Mouse (Mus musculus): ENCODE data around the gene Opcml. TPM values are rescaled to one million over a fixed set of nuclear protein-coding genes. Genes with fewer than 3 reads are reported as not detected.

The Opcml gene
- polyA plus RNA-seq, 1 experiment from 2014 or later = 7.6 TPM

DNA sequence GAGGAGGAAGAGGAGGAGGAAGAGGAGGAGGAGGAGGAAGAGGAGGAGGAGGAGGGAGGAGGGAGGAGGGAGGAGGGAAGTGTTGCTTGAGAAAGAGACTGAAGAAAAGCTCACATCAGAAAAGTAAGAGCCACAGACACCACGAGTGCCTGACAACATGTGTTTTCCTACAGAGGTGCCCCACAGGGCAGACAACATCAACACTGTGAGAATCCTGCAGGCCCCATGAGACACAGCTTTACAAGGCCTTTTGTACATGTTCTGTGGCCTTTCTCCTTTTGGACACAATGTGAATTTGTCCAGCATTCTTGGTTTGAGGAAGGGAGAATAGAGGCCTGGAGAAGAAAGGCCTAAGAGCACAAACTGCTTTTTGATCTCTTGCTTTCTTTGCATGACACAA lies 471.4 kb downstream of the Opcml start:
- Histone ChIP-seq H3K9ac (replicated peaks; ENCODE audit: low read depth, low read length) (no peak overlapping the region), H3K9me3 (ENCODE audit: control insufficient read depth, low read depth, low read length) (no peaks in the 10 kb centered on the region), H3K4me3 (ENCODE audit: low read depth, low read length) (no peak overlapping the region), H3K36me3 (ENCODE audit: control insufficient read depth, insufficient read depth, low read length) (no peaks in the 10 kb centered on the region), H3K4me2 (replicated peaks; ENCODE audit: low read depth, low read length) (no peak overlapping the region), H3K27me3 (ENCODE audit: control insufficient read depth, insufficient read depth, low read length) (no peaks in the 10 kb centered on the region), H3K4me1 (ENCODE audit: control insufficient read depth, insufficient read depth, low read length) (no peaks in the 10 kb centered on the region), H3K27ac (ENCODE audit: low read length) (no peak overlapping the region)
- WGBS = 74% methylated on average over 1 of the region's 1 CpGs
- no peak for ATAC-seq (ENCODE audit: insufficient number of reproducible peaks, insufficient read depth, low FRiP score, low read depth)

DNA sequence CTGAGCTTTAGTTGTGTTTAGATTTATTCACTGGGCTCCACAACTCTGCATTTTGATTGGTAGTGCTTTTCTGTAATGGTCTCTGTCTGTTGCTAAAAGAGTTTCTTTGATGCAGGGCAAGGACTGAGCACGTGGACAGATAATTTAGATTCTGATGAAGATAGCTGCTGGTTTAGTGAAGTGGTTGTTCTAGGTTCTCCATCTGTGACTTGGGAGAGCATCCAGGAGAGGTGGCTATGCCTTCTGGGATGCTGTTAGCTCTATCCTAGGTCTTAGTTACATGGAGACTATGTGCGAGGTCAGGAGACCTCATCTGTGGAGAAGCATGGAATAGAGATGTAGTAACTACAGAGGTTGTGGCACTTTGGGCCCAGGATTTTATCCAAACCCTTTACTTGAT lies 472.3 kb downstream of the Opcml start:
- Histone ChIP-seq H3K9me3 (ENCODE audit: control insufficient read depth, low read depth, low read length) (no peaks in the 10 kb centered on the region), H3K4me2 (replicated peaks; ENCODE audit: low read depth, low read length) (no peak overlapping the region), H3K4me3 (ENCODE audit: low read depth, low read length) (no peak overlapping the region), H3K27ac (ENCODE audit: low read length) (no peak overlapping the region), H3K9ac (replicated peaks; ENCODE audit: low read depth, low read length) (no peak overlapping the region), H3K27me3 (ENCODE audit: control insufficient read depth, insufficient read depth, low read length) (no peaks in the 10 kb centered on the region), H3K4me1 (ENCODE audit: control insufficient read depth, insufficient read depth, low read length) (no peaks in the 10 kb centered on the region), H3K36me3 (ENCODE audit: control insufficient read depth, insufficient read depth, low read length) (no peaks in the 10 kb centered on the region)
- no peak for ATAC-seq (ENCODE audit: insufficient number of reproducible peaks, insufficient read depth, low FRiP score, low read depth)
- WGBS = 79% methylated on average over 2 of the region's 2 CpGs

DNA sequence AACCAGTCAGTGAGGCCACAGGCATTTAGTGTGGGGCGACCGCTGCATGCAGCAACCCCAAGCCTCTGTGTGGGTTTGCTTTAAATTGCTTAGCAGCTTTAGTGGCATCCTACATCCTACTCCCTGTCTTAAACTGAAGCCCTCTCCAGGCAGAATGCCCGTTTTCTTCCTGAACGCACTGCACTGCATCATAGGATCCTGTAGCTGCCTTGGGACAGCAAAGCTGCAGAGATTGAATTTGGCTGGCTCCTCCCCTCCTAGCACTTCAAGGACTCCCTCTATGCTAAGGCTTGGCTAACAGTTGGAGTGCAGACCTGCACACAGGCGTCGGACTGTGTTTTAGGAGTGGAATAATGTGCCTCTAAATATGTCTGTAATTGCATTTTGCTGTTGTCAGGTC lies 474.2 kb downstream of the Opcml start:
- no peaks in the 10 kb centered on the region for H3K9me3 ChIP-seq (ENCODE audit: control insufficient read depth, low read depth, low read length)
- no peaks in the 10 kb centered on the region for H3K27me3 ChIP-seq (ENCODE audit: control insufficient read depth, insufficient read depth, low read length)
- 52% methylated on average over 6 of the region's 6 CpGs for WGBS
- H3K4me1 ChIP-seq (ENCODE audit: control insufficient read depth, insufficient read depth, low read length) = no peaks in the 10 kb centered on the region
- H3K9ac ChIP-seq (replicated peaks; ENCODE audit: low read depth, low read length) = no peak overlapping the region
- no peak overlapping the region for H3K4me2 ChIP-seq (replicated peaks; ENCODE audit: low read depth, low read length)
- H3K4me3 ChIP-seq (ENCODE audit: low read depth, low read length) = no peak overlapping the region
- ATAC-seq (ENCODE audit: insufficient number of reproducible peaks, insufficient read depth, low FRiP score, low read depth) = no peak
- H3K27ac ChIP-seq (ENCODE audit: low read length) = no peak overlapping the region
- H3K36me3 ChIP-seq (ENCODE audit: control insufficient read depth, insufficient read depth, low read length) = no peaks in the 10 kb centered on the region

DNA sequence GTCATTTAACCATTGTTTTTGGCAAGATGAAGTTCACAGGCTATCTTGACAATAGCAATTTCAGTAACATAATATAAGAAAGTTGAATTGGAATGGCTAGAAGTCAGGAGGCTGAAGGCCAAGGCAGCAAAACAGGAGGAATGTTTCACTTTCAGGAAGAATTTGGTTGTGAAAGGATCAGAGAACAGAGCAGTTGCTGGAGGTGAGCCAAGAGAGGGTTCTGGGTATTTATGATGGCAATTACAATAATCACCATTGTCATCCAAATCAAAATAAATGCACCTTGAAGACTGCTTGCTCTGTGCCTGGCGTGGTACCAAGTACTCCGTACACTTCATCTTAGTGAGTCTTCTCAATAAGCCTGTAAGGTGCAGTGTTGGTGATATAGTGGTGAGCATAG lies 483.2 kb downstream of the Opcml start:
- WGBS = 74% methylated on average over 2 of the region's 2 CpGs
- Histone ChIP-seq H3K4me1 (ENCODE audit: control insufficient read depth, insufficient read depth, low read length) (no peaks in the 10 kb centered on the region), H3K4me3 (ENCODE audit: low read depth, low read length) (no peak overlapping the region), H3K9me3 (ENCODE audit: control insufficient read depth, low read depth, low read length) (no peaks in the 10 kb centered on the region), H3K9ac (replicated peaks; ENCODE audit: low read depth, low read length) (no peak overlapping the region), H3K36me3 (ENCODE audit: control insufficient read depth, insufficient read depth, low read length) (no peaks in the 10 kb centered on the region), H3K27me3 (ENCODE audit: control insufficient read depth, insufficient read depth, low read length) (no peaks in the 10 kb centered on the region), H3K4me2 (replicated peaks; ENCODE audit: low read depth, low read length) (no peak overlapping the region), H3K27ac (ENCODE audit: low read length) (no peak overlapping the region)
- ATAC-seq (ENCODE audit: insufficient number of reproducible peaks, insufficient read depth, low FRiP score, low read depth) = no peak

DNA sequence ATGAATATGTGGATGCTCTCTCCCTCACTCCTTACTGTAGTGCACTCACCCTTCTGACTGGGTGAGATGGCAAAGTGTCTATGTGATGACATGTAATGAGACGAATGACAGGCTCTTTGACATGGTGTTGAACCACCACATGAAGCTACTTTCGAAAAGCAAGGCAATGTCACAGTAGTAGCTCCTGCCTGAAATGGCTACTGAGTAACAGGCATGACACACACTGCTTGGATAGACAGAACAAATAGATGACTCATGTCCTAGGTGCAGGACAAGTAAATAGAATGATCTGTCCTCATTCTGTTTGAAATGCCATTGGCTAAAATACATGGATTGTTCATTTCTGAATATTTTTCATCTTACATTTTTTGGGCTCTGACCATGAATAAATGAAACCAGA lies 488.0 kb downstream of the Opcml start:
- H3K9me3 ChIP-seq (ENCODE audit: control insufficient read depth, low read depth, low read length) = no peaks in the 10 kb centered on the region
- H3K4me2 ChIP-seq (replicated peaks; ENCODE audit: low read depth, low read length) = no peak overlapping the region
- ATAC-seq (ENCODE audit: insufficient number of reproducible peaks, insufficient read depth, low FRiP score, low read depth) = no peak
- no peaks in the 10 kb centered on the region for H3K4me1 ChIP-seq (ENCODE audit: control insufficient read depth, insufficient read depth, low read length)
- H3K9ac ChIP-seq (replicated peaks; ENCODE audit: low read depth, low read length) = no peak overlapping the region
- H3K4me3 ChIP-seq (ENCODE audit: low read depth, low read length) = no peak overlapping the region
- 92% methylated on average over 2 of the region's 2 CpGs for WGBS
- no peaks in the 10 kb centered on the region for H3K27me3 ChIP-seq (ENCODE audit: control insufficient read depth, insufficient read depth, low read length)
- no peak overlapping the region for H3K27ac ChIP-seq (ENCODE audit: low read length)
- H3K36me3 ChIP-seq (ENCODE audit: control insufficient read depth, insufficient read depth, low read length) = no peaks in the 10 kb centered on the region

DNA sequence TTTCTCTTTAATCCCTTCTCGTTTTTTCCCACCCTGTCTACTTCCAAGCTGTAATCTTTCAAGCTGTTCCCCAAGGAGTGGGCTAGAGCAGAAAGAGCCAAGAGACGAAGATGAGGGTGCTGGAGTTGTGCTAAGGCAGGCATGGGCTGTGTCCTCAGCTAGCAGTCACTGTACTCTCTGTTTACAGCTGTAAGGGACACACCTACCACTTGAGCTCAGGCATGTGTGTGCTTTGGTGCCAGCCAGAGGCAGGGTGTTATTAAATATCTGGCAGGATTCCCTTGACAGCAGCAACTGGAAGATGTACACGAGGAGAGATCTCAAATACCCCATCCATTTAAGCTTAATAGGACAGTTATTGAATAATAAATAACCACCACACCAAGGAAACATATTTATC lies 490.4 kb downstream of the Opcml start:
- Histone ChIP-seq H3K4me2 (replicated peaks; ENCODE audit: low read depth, low read length) (no peak overlapping the region), H3K9me3 (ENCODE audit: control insufficient read depth, low read depth, low read length) (no peaks in the 10 kb centered on the region), H3K4me3 (ENCODE audit: low read depth, low read length) (no peak overlapping the region), H3K9ac (replicated peaks; ENCODE audit: low read depth, low read length) (no peak overlapping the region), H3K27me3 (ENCODE audit: control insufficient read depth, insufficient read depth, low read length) (no peaks in the 10 kb centered on the region), H3K36me3 (ENCODE audit: control insufficient read depth, insufficient read depth, low read length) (no peaks in the 10 kb centered on the region), H3K27ac (ENCODE audit: low read length) (no peak overlapping the region), H3K4me1 (ENCODE audit: control insufficient read depth, insufficient read depth, low read length) (no peaks in the 10 kb centered on the region)
- 23% methylated on average over 3 of the region's 3 CpGs for WGBS
- ATAC-seq (ENCODE audit: insufficient number of reproducible peaks, insufficient read depth, low FRiP score, low read depth) = no peak

DNA sequence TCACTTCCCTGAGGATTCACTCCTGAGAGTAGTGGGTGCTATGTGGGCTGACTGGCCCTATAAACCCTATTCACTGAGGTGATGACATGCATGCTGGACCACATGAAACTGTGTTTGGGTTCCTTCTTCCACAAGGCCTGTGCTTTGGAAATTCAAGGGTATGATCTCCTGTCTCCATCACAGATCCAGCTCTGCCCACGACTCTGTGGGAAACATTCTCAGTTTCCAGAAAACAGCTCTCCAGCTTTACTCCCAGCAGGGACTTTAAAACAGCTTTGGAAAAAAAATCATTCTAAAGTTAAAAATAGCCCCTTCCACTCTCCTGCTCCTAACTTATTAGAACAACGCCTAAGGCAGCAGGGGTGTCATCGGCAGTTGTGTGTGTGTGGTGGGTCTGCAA lies 491.0 kb downstream of the Opcml start:
- no peak overlapping the region for H3K9ac ChIP-seq (replicated peaks; ENCODE audit: low read depth, low read length)
- no peaks in the 10 kb centered on the region for H3K27me3 ChIP-seq (ENCODE audit: control insufficient read depth, insufficient read depth, low read length)
- H3K4me1 ChIP-seq (ENCODE audit: control insufficient read depth, insufficient read depth, low read length) = no peaks in the 10 kb centered on the region
- H3K4me3 ChIP-seq (ENCODE audit: low read depth, low read length) = no peak overlapping the region
- H3K4me2 ChIP-seq (replicated peaks; ENCODE audit: low read depth, low read length) = no peak overlapping the region
- no peak for ATAC-seq (ENCODE audit: insufficient number of reproducible peaks, insufficient read depth, low FRiP score, low read depth)
- 47% methylated on average over 3 of the region's 3 CpGs for WGBS
- H3K9me3 ChIP-seq (ENCODE audit: control insufficient read depth, low read depth, low read length) = no peaks in the 10 kb centered on the region
- no peaks in the 10 kb centered on the region for H3K36me3 ChIP-seq (ENCODE audit: control insufficient read depth, insufficient read depth, low read length)
- H3K27ac ChIP-seq (ENCODE audit: low read length) = no peak overlapping the region

DNA sequence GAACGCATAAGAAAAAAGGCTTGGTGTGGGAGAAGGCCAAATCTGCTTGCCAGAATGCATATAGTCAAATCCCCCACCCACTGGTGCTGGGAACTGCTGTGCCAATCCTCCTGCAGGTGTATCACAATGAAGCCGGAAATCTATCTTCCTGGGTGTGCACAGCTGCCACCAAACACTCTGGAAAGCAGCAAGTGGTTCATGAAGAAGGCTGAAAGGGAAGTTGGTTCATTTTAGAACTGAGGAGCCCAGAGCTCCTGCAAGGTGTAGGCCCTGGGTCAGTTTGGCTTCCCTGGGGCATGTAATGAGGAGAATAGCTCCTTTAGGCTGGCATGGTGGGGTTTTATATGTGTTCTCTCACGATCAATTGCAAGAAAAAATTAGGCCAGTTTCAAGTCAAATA lies 494.4 kb downstream of the Opcml start:
- H3K9ac ChIP-seq (replicated peaks; ENCODE audit: low read depth, low read length) = no peak overlapping the region
- no peak overlapping the region for H3K4me3 ChIP-seq (ENCODE audit: low read depth, low read length)
- no peaks in the 10 kb centered on the region for H3K36me3 ChIP-seq (ENCODE audit: control insufficient read depth, insufficient read depth, low read length)
- ATAC-seq (ENCODE audit: insufficient number of reproducible peaks, insufficient read depth, low FRiP score, low read depth) = no peak
- H3K4me2 ChIP-seq (replicated peaks; ENCODE audit: low read depth, low read length) = no peak overlapping the region
- no peaks in the 10 kb centered on the region for H3K4me1 ChIP-seq (ENCODE audit: control insufficient read depth, insufficient read depth, low read length)
- H3K27ac ChIP-seq (ENCODE audit: low read length) = no peak overlapping the region
- WGBS = 81% methylated on average over 3 of the region's 3 CpGs
- no peaks in the 10 kb centered on the region for H3K27me3 ChIP-seq (ENCODE audit: control insufficient read depth, insufficient read depth, low read length)
- no peaks in the 10 kb centered on the region for H3K9me3 ChIP-seq (ENCODE audit: control insufficient read depth, low read depth, low read length)

DNA sequence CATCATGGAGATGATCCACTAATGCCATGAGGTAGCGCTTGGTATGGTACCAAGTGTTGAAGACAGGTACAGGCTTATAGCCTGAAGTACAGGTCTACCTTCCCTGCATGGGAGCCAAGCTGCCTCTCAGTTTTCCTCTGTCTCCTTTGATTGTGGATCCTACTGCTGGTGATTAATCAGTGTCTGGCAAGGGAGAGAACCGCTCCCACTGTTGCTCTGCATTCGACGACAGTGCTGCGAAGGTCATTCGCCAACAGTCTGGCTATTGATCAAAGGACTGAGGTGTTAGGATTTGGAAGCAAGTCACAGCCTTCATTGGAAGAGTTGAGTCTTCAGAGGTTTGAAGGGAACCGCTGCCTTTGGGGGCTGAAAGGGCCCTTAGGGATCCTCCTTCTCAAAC lies 495.8 kb downstream of the Opcml start:
- no peak for ATAC-seq (ENCODE audit: insufficient number of reproducible peaks, insufficient read depth, low FRiP score, low read depth)
- Histone ChIP-seq H3K27ac (ENCODE audit: low read length) (no peak overlapping the region), H3K36me3 (ENCODE audit: control insufficient read depth, insufficient read depth, low read length) (no peaks in the 10 kb centered on the region), H3K9ac (replicated peaks; ENCODE audit: low read depth, low read length) (no peak overlapping the region), H3K9me3 (ENCODE audit: control insufficient read depth, low read depth, low read length) (no peaks in the 10 kb centered on the region), H3K27me3 (ENCODE audit: control insufficient read depth, insufficient read depth, low read length) (no peaks in the 10 kb centered on the region), H3K4me1 (ENCODE audit: control insufficient read depth, insufficient read depth, low read length) (no peaks in the 10 kb centered on the region), H3K4me2 (replicated peaks; ENCODE audit: low read depth, low read length) (no peak overlapping the region), H3K4me3 (ENCODE audit: low read depth, low read length) (no peak overlapping the region)
- 53% methylated on average over 7 of the region's 7 CpGs for WGBS

Data from stomach, embryonic 14.5 days (tissue).